Mouse (Mus musculus): Measurements from ENCODE around the gene Scaf1.

The Scaf1 gene

GRCm38 (mm10) chr7:45015344-45015956 is 713 bp downstream of the Scaf1 start:
- in situ Hi-C loops (cut with MboI, MseI) = no loop called here

GRCm38 (mm10) chr7:45014096-45014451 is 2.1 kb downstream of the Scaf1 start:
- in situ Hi-C loops (cut with MboI, MseI) = no loop called here

- in situ Hi-C loops (cut with MboI, MseI) = no loop called here
These were observed 2.6 kb downstream of the Scaf1 start for GRCm38 (mm10) chr7:45013366-45014095.

GRCm38 (mm10) chr7:45012824-45013223 is 3.3 kb downstream of the Scaf1 start:
- in situ Hi-C loops (cut with MboI, MseI) = no loop called here

- in situ Hi-C loops (cut with MboI, MseI) = no loop called here
These were observed 4.2 kb downstream of the Scaf1 start for GRCm38 (mm10) chr7:45012011-45012410.

GRCm38 (mm10) chr7:45008411-45008810 is 7.8 kb downstream of the Scaf1 start:
- in situ Hi-C loops (cut with MboI, MseI) = no loop called here

- in situ Hi-C loops (cut with MboI, MseI) = no loop called here
These were observed 8.3 kb downstream of the Scaf1 start for GRCm38 (mm10) chr7:45007846-45008245.

- in situ Hi-C loops (cut with MboI, MseI) = no loop called here
These were observed 9.0 kb downstream of the Scaf1 start for GRCm38 (mm10) chr7:45007141-45007540.

- in situ Hi-C loops (cut with MboI, MseI) = no loop called here
These were observed 9.7 kb downstream of the Scaf1 start for GRCm38 (mm10) chr7:45006503-45006902.

- in situ Hi-C loops (cut with MboI, MseI) = no loop called here
These were observed 10.7 kb downstream of the Scaf1 start for GRCm38 (mm10) chr7:45005321-45005992.

- in situ Hi-C loops (cut with MboI, MseI) = no loop called here
These were observed 11.6 kb downstream of the Scaf1 start for GRCm38 (mm10) chr7:45004546-45004945.

GRCm38 (mm10) chr7:45002440-45002839 is 13.7 kb downstream of the Scaf1 start:
- in situ Hi-C loops (cut with MboI, MseI) = no loop called here

GRCm38 (mm10) chr7:45000539-45001114 is 15.5 kb downstream of the Scaf1 start:
- in situ Hi-C loops (cut with MboI, MseI) = no loop called here

- in situ Hi-C loops (cut with MboI, MseI) = no loop called here
These were observed 16.4 kb downstream of the Scaf1 start for GRCm38 (mm10) chr7:44999753-45000152.

- in situ Hi-C loops (cut with MboI, MseI) = no loop called here
These were observed 17.6 kb downstream of the Scaf1 start, which contains the start of gene Bcl2l12 for GRCm38 (mm10) chr7:44998501-44998955. TSS of gene Bcl2l12 (minus strand) at chr7:44998712.

- in situ Hi-C loops (cut with MboI, MseI) = no loop called here
These were observed 18.2 kb downstream of the Scaf1 start for GRCm38 (mm10) chr7:44997940-44998428.

GRCm38 (mm10) chr7:44997231-44997939 is 18.8 kb downstream of the Scaf1 start, which contains the start of gene Irf3:
TSS of gene Irf3 (plus strand) at chr7:44997648.
- in situ Hi-C loops (cut with MboI, MseI) = no loop called here

- in situ Hi-C loops (cut with MboI, MseI) = no loop called here
These were observed 19.5 kb downstream of the Scaf1 start for GRCm38 (mm10) chr7:44996672-44997071.

GRCm38 (mm10) chr7:44986879-44987718 is 29.1 kb downstream of the Scaf1 start:
- in situ Hi-C loops (cut with MboI, MseI) = no loop called here

GRCm38 (mm10) chr7:44986192-44986878 is 29.8 kb downstream of the Scaf1 start, which contains the start of gene Prmt1:
TSS of gene Prmt1 (minus strand) at chr7:44986568.
- in situ Hi-C loops (cut with MboI, MseI) = no loop called here
